Mouse (Mus musculus) limb, embryonic 14.5 days (tissue): ENCODE data around the gene Gm21981. TPM values are rescaled to one million over a fixed set of nuclear protein-coding genes. Genes with fewer than 3 reads are reported as not detected.
"Not testable (repeated sequence)": the region's sequence is repeated elsewhere in the genome, so short reads cannot be mapped to it uniquely, and the experiment has no call there.

Source experiments
- ATAC-seq: fragments of 200-750 bp; cut with Nextera tagmentation; 2 replicates; pipeline ENCODE4 v1.8.0; 2017; ENCODE audit warnings: low read depth, moderate number of reproducible peaks, moderate TSS enrichment; ENCODE audit not compliant: low FRiP score
- DNase-seq: peaks from one replicate; pipeline ENCODE4 v3.0.0-alpha.2; 2015; ENCODE audit warnings: low spot score
- H3K27ac ChIP-seq: fragments of 300-500 bp; sonication (generic); replicated peaks from 2 replicates; pipeline ENCODE4 v1.5.1; 2014; ENCODE audit warnings: low read depth, mild to moderate bottlenecking, low read length, moderate library complexity, mixed read lengths
- H3K27me3 ChIP-seq: fragments of 300-500 bp; sonication (generic); 2 replicates; pipeline ENCODE4 v1.6.1; 2014; ENCODE audit warnings: low read length, mixed read lengths; ENCODE audit not compliant: control insufficient read depth, insufficient read depth
- H3K36me3 ChIP-seq: fragments of 300-500 bp; sonication (generic); 2 replicates; pipeline ENCODE4 v1.6.1; 2014; ENCODE audit warnings: mild to moderate bottlenecking, low read length, moderate library complexity, mixed read lengths; ENCODE audit not compliant: control insufficient read depth, insufficient read depth
- H3K4me1 ChIP-seq: fragments of 300-500 bp; sonication (generic); 2 replicates; pipeline ENCODE4 v1.6.1; 2014; ENCODE audit warnings: antibody characterized with exemption, low read length, mixed read lengths; ENCODE audit not compliant: control insufficient read depth, insufficient read depth
- H3K4me2 ChIP-seq: fragments of 300-500 bp; sonication (generic); replicated peaks from 2 replicates; pipeline ENCODE4 v1.6.1; 2014; ENCODE audit warnings: low read depth, mild to moderate bottlenecking, low read length, moderate library complexity; ENCODE audit not compliant: severe bottlenecking
- H3K4me3 ChIP-seq: fragments of 300-500 bp; sonication (generic); replicated peaks from 2 replicates; pipeline ENCODE4 v1.5.1; 2014; ENCODE audit warnings: low read length
- H3K9ac ChIP-seq: fragments of 300-500 bp; sonication (generic); 2 replicates; pipeline ENCODE4 v1.6.1; 2014; ENCODE audit warnings: mild to moderate bottlenecking, low read depth, low read length, moderate library complexity; ENCODE audit not compliant: severe bottlenecking
- H3K9me3 ChIP-seq: fragments of 300-500 bp; sonication (generic); 2 replicates; pipeline ENCODE4 v1.6.1; 2016; ENCODE audit warnings: low read length; ENCODE audit not compliant: control insufficient read depth
- POLR2A ChIP-seq: fragments of 200-500 bp; IDR thresholded peaks from 2 replicates; pipeline ENCODE4 v1.8.0; 2012; ENCODE audit warnings: inconsistent platforms, mild to moderate bottlenecking, moderate library complexity, borderline replicate concordance; ENCODE audit not compliant: insufficient read depth, insufficient read length; ENCODE audit errors: extremely low read depth
- WGBS: fragments of 180-500 bp; shearing (Covaris S2); extraction: QIAGEN DNeasy Blood & Tissue Kit; methylation state at CpG from one replicate; pipeline ENCODE4 v1.1.7; 2014; 5-methylcytosine and 5-hydroxymethylcytosine counted together
- polyA plus RNA-seq, 2 experiments: library from polyadenylated mRNA; depleted of rRNA in 1 of 2; stranded (reverse) in 1 of 2; unstranded in 1 of 2; fragments of >200 nt; fragmentation: Nextera tagmentation in 1 of 2; extraction: Ambion mirVana in 1 of 2; gene quantifications; 2 replicates each; pipeline versions ENCODE4 v1.2.1 to v1.2.3; 2012 to 2014

The Gm21981 gene
- polyA plus RNA-seq, 2 experiments, result 1.7 to 3.0 TPM

DNA sequence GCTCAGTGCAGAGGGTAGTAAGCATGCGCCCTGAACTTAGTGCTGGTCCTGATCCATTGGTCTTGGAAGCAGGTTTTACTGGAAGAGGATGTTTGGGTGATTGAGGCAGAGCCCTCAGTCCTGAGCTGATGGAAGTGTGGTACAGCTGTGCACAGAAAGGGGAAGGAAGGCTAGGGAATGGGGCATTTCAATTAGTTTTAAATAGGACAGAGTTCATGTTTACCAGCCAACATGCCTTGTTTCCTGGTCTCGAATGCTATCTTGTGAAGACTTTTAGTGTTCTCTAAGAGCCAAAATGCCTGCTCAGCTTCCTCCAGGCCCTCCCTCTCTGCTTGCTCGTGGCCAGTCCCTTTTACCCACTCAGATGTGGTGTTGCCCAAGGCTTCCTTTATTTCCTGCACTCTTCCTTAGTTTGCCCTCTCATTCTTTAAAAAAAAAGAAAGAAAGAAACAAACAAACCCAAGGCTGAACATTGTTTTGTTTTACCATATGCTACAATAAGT is 35.5 kb downstream of the Gm21981 start:
- Histone ChIP-seq H3K4me3 (no peak overlapping the region), H3K27me3 (no peaks in the 10 kb centered on the region), H3K4me1 (no peaks in the 10 kb centered on the region), H3K27ac (no peak overlapping the region), H3K9ac (no peak overlapping the region), H3K36me3 (peaks cover 8% of the 10 kb centered on the region; the same call in 1 of the 2 replicates), H3K9me3 (no peaks in the 10 kb centered on the region), H3K4me2 (no peak overlapping the region)
- no peak for TF ChIP-seq POLR2A
- no peak for DNase-seq
- no peak for ATAC-seq
- 83% methylated on average over 3 of the region's 3 CpGs for WGBS

DNA sequence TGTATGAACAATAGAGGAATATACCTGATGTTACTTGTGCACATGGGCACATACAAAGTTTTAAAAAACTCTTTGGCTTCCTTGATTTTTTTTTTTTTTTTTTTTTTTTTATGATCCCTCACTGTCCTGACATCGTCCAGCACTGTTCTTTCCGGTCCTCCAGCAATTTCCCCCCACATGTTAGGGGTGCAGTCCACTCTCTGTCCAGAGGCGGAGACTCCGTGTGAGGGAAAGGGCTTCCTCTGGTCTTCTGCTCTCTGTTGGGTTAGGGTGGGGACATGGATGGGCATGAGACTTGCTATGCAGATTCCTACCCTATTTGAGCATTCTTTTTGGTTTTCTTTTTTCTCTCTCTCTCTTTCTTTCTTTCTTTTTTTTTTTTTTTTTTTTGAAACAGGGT is 36.4 kb downstream of the Gm21981 start:
- Histone ChIP-seq H3K9me3 (no peaks in the 10 kb centered on the region), H3K27me3 (no peaks in the 10 kb centered on the region), H3K9ac (no peak overlapping the region), H3K36me3 (peaks cover 10% of the 10 kb centered on the region; the same call in 1 of the 2 replicates), H3K4me2 (no peak overlapping the region), H3K27ac (no peak overlapping the region), H3K4me3 (no peak overlapping the region), H3K4me1 (no peaks in the 10 kb centered on the region)
- DNase-seq (no peak), ATAC-seq (no peak)
- 82% methylated on average over 4 of the region's 4 CpGs for WGBS
- TF ChIP-seq POLR2A, result no peak

DNA sequence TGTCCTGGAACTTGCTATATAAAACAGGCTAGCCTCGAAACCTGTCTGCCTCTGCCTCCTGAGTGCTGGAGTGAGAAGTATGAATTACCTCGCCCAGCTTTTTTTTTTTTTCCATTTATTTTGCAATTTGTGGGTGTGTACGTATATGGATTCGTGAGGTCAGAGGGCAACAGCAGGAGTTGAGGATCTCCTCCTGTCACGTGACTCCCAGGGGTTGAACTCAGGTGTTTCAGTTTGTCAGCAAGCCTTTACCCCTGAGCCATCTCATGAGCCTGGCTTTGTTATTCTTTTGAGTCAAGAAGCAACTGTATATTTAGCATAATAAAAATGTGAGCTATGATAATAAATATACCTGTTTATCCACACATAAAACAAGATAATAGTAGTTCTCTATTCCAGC is 38.6 kb downstream of the Gm21981 start:
- WGBS, result 82% methylated on average over 5 of the region's 5 CpGs
- H3K4me3 ChIP-seq, result no peak overlapping the region
- H3K9ac ChIP-seq, result no peak overlapping the region
- TF ChIP-seq POLR2A, result no peak
- no peaks in the 10 kb centered on the region for H3K4me1 ChIP-seq
- no peaks in the 10 kb centered on the region for H3K9me3 ChIP-seq
- peaks cover 12% of the 10 kb centered on the region; the same call in 1 of the 2 replicates for H3K36me3 ChIP-seq
- no peaks in the 10 kb centered on the region for H3K27me3 ChIP-seq
- H3K4me2 ChIP-seq, result no peak overlapping the region
- DNase-seq, result no peak
- no peak overlapping the region for H3K27ac ChIP-seq
- ATAC-seq, result no peak

DNA sequence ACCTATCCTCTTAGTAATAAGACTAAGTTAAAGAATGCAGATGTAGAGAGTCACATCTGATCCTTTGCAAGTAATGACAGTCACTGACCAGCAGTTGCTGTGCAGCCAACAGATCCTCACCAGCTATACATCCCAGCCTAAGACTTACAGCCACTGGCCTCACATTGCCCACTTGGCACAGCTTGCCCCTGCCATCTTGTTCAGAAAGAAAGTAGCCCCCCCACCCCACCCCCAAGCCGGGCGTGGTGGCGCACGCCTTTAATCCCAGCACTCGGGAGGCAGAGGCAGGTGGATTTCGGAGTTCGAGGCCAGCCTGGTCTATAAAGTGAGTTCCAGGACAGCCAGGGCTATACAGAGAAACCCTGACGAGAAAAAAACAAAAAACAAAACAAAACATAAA is 39.9 kb downstream of the Gm21981 start:
- H3K4me3 ChIP-seq, H3K27me3 ChIP-seq, DNase-seq, H3K4me1 ChIP-seq, H3K9ac ChIP-seq, H3K27ac ChIP-seq, H3K9me3 ChIP-seq, H3K4me2 ChIP-seq, H3K36me3 ChIP-seq, ATAC-seq: not testable (repeated sequence)
- 95% methylated on average over 8 of the region's 8 CpGs for WGBS

DNA sequence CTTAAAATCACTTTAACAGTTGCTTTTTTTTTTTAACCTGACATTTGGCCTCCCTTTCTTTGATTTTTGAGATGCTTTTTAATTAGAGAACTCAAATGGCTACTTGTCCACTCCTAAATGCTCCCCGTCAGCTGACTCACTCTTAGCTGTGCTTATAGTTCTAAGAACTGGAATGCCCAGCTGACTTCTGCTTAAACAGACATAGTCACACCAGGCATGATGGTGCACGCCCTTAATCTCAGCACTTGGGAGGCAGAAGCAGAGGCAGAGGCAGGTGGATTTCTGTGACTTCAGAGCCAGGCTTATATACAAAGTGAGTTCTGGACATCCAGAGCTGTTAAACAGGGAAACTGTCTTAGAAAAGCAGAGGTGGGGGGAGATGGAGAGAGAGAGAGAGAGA is 42.3 kb downstream of the Gm21981 start:
- Histone ChIP-seq H3K4me2 (no peak overlapping the region), H3K4me3 (no peak overlapping the region), H3K4me1 (no peaks in the 10 kb centered on the region), H3K36me3 (peaks cover 9% of the 10 kb centered on the region; the same call in 1 of the 2 replicates), H3K27ac (no peak overlapping the region), H3K27me3 (no peaks in the 10 kb centered on the region), H3K9ac (no peak overlapping the region), H3K9me3 (no peaks in the 10 kb centered on the region)
- no peak for DNase-seq
- TF ChIP-seq POLR2A, result no peak
- no peak for ATAC-seq
- 78% methylated on average over 2 of the region's 2 CpGs for WGBS

DNA sequence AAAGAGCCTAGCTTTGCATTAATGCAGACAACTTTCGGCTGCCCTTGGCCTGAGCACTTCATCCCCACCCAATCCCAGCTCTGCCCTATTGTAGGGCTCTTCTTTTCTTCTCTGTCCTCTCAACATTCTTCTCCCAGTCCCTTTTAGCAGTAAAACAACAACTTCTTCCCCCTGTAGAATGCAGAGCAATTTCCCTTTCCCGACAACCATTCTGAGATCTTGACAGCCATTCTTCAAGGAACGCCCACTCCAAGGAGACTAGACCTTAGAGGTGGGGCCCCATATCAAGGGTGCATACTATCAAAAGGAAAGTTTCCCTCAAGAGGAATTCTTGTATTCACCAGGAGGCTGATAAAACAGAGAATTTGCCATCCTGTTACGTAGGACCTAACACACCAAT is 45.3 kb downstream of the Gm21981 start:
- Histone ChIP-seq H3K4me1 (no peaks in the 10 kb centered on the region), H3K4me2 (no peak overlapping the region), H3K9me3 (no peaks in the 10 kb centered on the region), H3K27ac (no peak overlapping the region), H3K4me3 (no peak overlapping the region), H3K27me3 (no peaks in the 10 kb centered on the region), H3K9ac (no peak overlapping the region), H3K36me3 (peaks cover 4% of the 10 kb centered on the region; the same call in 1 of the 2 replicates)
- TF ChIP-seq POLR2A, result no peak
- 65% methylated on average over 4 of the region's 4 CpGs for WGBS
- ATAC-seq, result no peak
- no peak for DNase-seq
